Mouse (Mus musculus): Measurements from ENCODE around the gene Msx3. TPM values are rescaled to one million over a fixed set of nuclear protein-coding genes. Genes with fewer than 3 reads are reported as not detected.

Gene Msx3
- total RNA-seq, 2 experiments from 2014 or later: not detected

Other genes with a start within 250 kb of the Msx3 start
- gene Adgra1, start 214.9 kb downstream of the Msx3 start, total RNA-seq (2015): not detected in 2 replicates
- not detected in 2 replicates for gene Adgra1, start 214.9 kb downstream of the Msx3 start, total RNA-seq (2017)
- not detected in 2 replicates for gene Kndc1, start 154.4 kb downstream of the Msx3 start, total RNA-seq (2015)
- 0.04 TPM in 1 of 2 replicates, not detected in the other for gene Kndc1, start 154.4 kb downstream of the Msx3 start, total RNA-seq (2017)
- not detected in 2 replicates for gene Utf1, start 105.3 kb downstream of the Msx3 start, total RNA-seq (2015)
- gene Utf1, start 105.3 kb downstream of the Msx3 start, total RNA-seq (2017): not detected in 2 replicates
- 1.1 and 1.2 TPM in 2 replicates for gene 6430531B16Rik, start 70.3 kb downstream of the Msx3 start, total RNA-seq (2015)
- 0.89 and 2.3 TPM in 2 replicates for gene 6430531B16Rik, start 70.3 kb downstream of the Msx3 start, total RNA-seq (2017)
- 35.0 and 43.7 TPM in 2 replicates for gene Adam8, start 56.5 kb downstream of the Msx3 start, total RNA-seq (2015)
- gene Adam8, start 56.5 kb downstream of the Msx3 start, total RNA-seq (2017): 39.3 and 51.1 TPM in 2 replicates
- gene Zfp511, start 12.7 kb downstream of the Msx3 start, total RNA-seq (2015): 32.2 and 34.0 TPM in 2 replicates
- 19.9 and 22.8 TPM in 2 replicates for gene Zfp511, start 12.7 kb downstream of the Msx3 start, total RNA-seq (2017)
- gene Tubgcp2, start 12.4 kb downstream of the Msx3 start, total RNA-seq (2015): 17.8 and 18.8 TPM in 2 replicates
- 29.7 and 36.7 TPM in 2 replicates for gene Tubgcp2, start 12.4 kb downstream of the Msx3 start, total RNA-seq (2017)
- gene Caly, start 33.5 kb upstream of the Msx3 start, total RNA-seq (2015): not detected in 2 replicates
- gene Caly, start 33.5 kb upstream of the Msx3 start, total RNA-seq (2017): not detected in 2 replicates
- not detected in 2 replicates for gene Prap1, start 44.3 kb upstream of the Msx3 start, total RNA-seq (2015)
- not detected in 2 replicates for gene Prap1, start 44.3 kb upstream of the Msx3 start, total RNA-seq (2017)
- 13.0 and 15.8 TPM in 2 replicates for gene Fuom, start 53.4 kb upstream of the Msx3 start, total RNA-seq (2015)
- gene Fuom, start 53.4 kb upstream of the Msx3 start, total RNA-seq (2017): 12.1 and 16.0 TPM in 2 replicates
- 12.9 and 16.9 TPM in 2 replicates for gene Paox, start 66.7 kb upstream of the Msx3 start, total RNA-seq (2015)
- 8.7 and 11.3 TPM in 2 replicates for gene Paox, start 66.7 kb upstream of the Msx3 start, total RNA-seq (2017)
- 72.7 and 97.4 TPM in 2 replicates for gene Echs1, start 67.4 kb upstream of the Msx3 start, total RNA-seq (2015)
- gene Echs1, start 67.4 kb upstream of the Msx3 start, total RNA-seq (2017): 71.3 and 87.9 TPM in 2 replicates
- gene Mtg1, start 88.5 kb upstream of the Msx3 start, total RNA-seq (2015): 10.2 and 17.4 TPM in 2 replicates
- 5.9 and 14.4 TPM in 2 replicates for gene Mtg1, start 88.5 kb upstream of the Msx3 start, total RNA-seq (2017)
- gene Sprn, start 105.8 kb upstream of the Msx3 start, total RNA-seq (2015): not detected in 2 replicates
- gene Sprn, start 105.8 kb upstream of the Msx3 start, total RNA-seq (2017): not detected in 2 replicates
- not detected in 2 replicates for gene Olfr522, start 115.7 kb upstream of the Msx3 start, total RNA-seq (2015)
- not detected in 2 replicates for gene Olfr522, start 115.7 kb upstream of the Msx3 start, total RNA-seq (2017)
- not detected in 2 replicates for gene Olfr523, start 124.1 kb upstream of the Msx3 start, total RNA-seq (2015)
- gene Olfr523, start 124.1 kb upstream of the Msx3 start, total RNA-seq (2017): not detected in 2 replicates
- not detected in 2 replicates for gene Olfr524, start 156.9 kb upstream of the Msx3 start, total RNA-seq (2015)
- not detected in 2 replicates for gene Olfr524, start 156.9 kb upstream of the Msx3 start, total RNA-seq (2017)
- gene Cd163l1, start 169.2 kb upstream of the Msx3 start, total RNA-seq (2015): 0.11 and 0.41 TPM in 2 replicates
- gene Cd163l1, start 169.2 kb upstream of the Msx3 start, total RNA-seq (2017): 0.44 and 0.61 TPM in 2 replicates
- not detected in 2 replicates for gene 5830411N06Rik, start 198.2 kb upstream of the Msx3 start, total RNA-seq (2015)
- 0.33 TPM in 1 of 2 replicates, not detected in the other for gene 5830411N06Rik, start 198.2 kb upstream of the Msx3 start, total RNA-seq (2017)

Measured in megakaryocyte, adult 5-6 weeks (primary cell).